Comparison of ENCODE assay signal across 15 mouse cellular contexts in genomic region chr1:91705451-91705850, GRCm38 (mm10).
A peak's percentile ranks its signal among the peaks of the same experiment; 100 is the strongest.
DNase-seq lines count a peak whose midpoint lies in the region; ATAC-seq and TF ChIP-seq lines count a peak whose summit lies in the region.
"Had no signal": no experiment of that assay in that cellular context is flagged by ENCODE, and none has a peak within 500 bp of the region (broad histone marks: within the 10 kb centered on the region; RNA-seq: fewer than 3 reads in every experiment).

No protein-coding gene starts in this region.

- no peak overlapping the region for H3K27ac ChIP-seq in thymus, adult 2 months (ENCODE audit: control insufficient read depth, insufficient read depth, low read length)
- no peak overlapping the region for H3K27ac ChIP-seq in embryonic fibroblast, embryonic 13.5 days (ENCODE audit: insufficient read depth, low read length)
- no peak overlapping the region for H3K27ac ChIP-seq in lung, postnatal 0 days (ENCODE audit: low read length)
- H3K27ac ChIP-seq in stomach, postnatal 0 days (replicated peaks) = no peak overlapping the region
- H3K27ac ChIP-seq: embryonic facial prominence, embryonic 15.5 days; macrophage; neural tube, embryonic 15.5 days had no signal

- H3K4me3 ChIP-seq in thymus, adult 2 months (ENCODE audit: control insufficient read depth, insufficient read depth, low read length) = no peak overlapping the region
- H3K4me3 ChIP-seq in embryonic fibroblast, embryonic 13.5 days (ENCODE audit: insufficient read depth, low read length) = no peak overlapping the region
- no peak overlapping the region for H3K4me3 ChIP-seq in lung, postnatal 0 days (ENCODE audit: low read depth, low read length)
- no peak overlapping the region for H3K4me3 ChIP-seq in stomach, postnatal 0 days (ENCODE audit: low read depth, low read length)
- H3K4me3 ChIP-seq: embryonic facial prominence, embryonic 15.5 days; neural tube, embryonic 15.5 days had no signal

- WGBS in thymus, adult 2 months = 78% methylated on average over 9 of the region's 9 CpGs
- WGBS in lung, postnatal 0 days = 57% methylated on average over 9 of the region's 9 CpGs
- 64% methylated on average over 9 of the region's 9 CpGs for WGBS in stomach, postnatal 0 days

- H3K36me3 ChIP-seq in thymus, adult 2 months (ENCODE audit: control insufficient read depth, insufficient read depth, low read length) = no peaks in the 10 kb centered on the region
- H3K36me3 ChIP-seq in lung, postnatal 0 days (ENCODE audit: insufficient read depth, low read length) = no peaks in the 10 kb centered on the region
- H3K36me3 ChIP-seq in stomach, postnatal 0 days (ENCODE audit: control insufficient read depth, insufficient read depth, low read length) = no peaks in the 10 kb centered on the region
- H3K36me3 ChIP-seq: embryonic facial prominence, embryonic 15.5 days; neural tube, embryonic 15.5 days had no signal

- no peak for TF ChIP-seq POLR2A in thymus, adult 2 months (IDR thresholded peaks at IDR 0.05; ENCODE audit: control insufficient read depth, extremely low read depth, insufficient read depth, low read length, poor library complexity)
- TF ChIP-seq POLR2A in embryonic fibroblast, embryonic 13.5 days (IDR thresholded peaks at IDR 0.05; ENCODE audit: low read depth, low read length) = no peak

- no peak overlapping the region for H3K9ac ChIP-seq in lung, postnatal 0 days (replicated peaks; ENCODE audit: low read depth)
- no peak overlapping the region for H3K9ac ChIP-seq in stomach, postnatal 0 days (ENCODE audit: low read length)
- H3K9ac ChIP-seq: embryonic facial prominence, embryonic 15.5 days; neural tube, embryonic 15.5 days had no signal

- TF ChIP-seq CTCF in thymus, adult 2 months (IDR thresholded peaks at IDR 0.05; ENCODE audit: borderline replicate concordance, control insufficient read depth, extremely low read depth, insufficient read depth, low read length, poor library complexity) = no peak
- TF ChIP-seq CTCF in embryonic fibroblast, embryonic 13.5 days (IDR thresholded peaks at IDR 0.05; ENCODE audit: borderline replicate concordance, insufficient read depth, low read length) = 0 out of 2 replicates have a peak, but pooled peaks have one; percentile 7
- TF ChIP-seq CTCF in lung, postnatal 0 days (IDR thresholded peaks at IDR 0.05) = no peak
- TF ChIP-seq CTCF in stomach, postnatal 0 days (IDR thresholded peaks at IDR 0.05; ENCODE audit: low read depth) = no peak

- peak; percentile 19; the same call in 1 of the 2 replicates for ATAC-seq in lung, postnatal 0 days
- peak; percentile 40; the same call in 1 of the 2 replicates for ATAC-seq in stomach, postnatal 0 days (ENCODE audit: low FRiP score, low TSS enrichment)
- ATAC-seq: midbrain, embryonic 16.5 days had no signal

- no peaks in the 10 kb centered on the region for H3K9me3 ChIP-seq in lung, postnatal 0 days (ENCODE audit: low read length)
- no peaks in the 10 kb centered on the region for H3K9me3 ChIP-seq in stomach, postnatal 0 days (ENCODE audit: control insufficient read depth, low read length)
- H3K9me3 ChIP-seq: embryonic facial prominence, embryonic 15.5 days; neural tube, embryonic 15.5 days had no signal

- DNase-seq in thymus, postnatal 25 days = peak; percentile 16
- DNase-seq in thymus, adult 2 months = no peak
- peak; percentile 22 for DNase-seq in lung, postnatal 0 days (ENCODE audit: low spot score)
- peak; percentile 11 for DNase-seq in stomach, postnatal 0 days (ENCODE audit: low spot score)
- DNase-seq in layer of hippocampus, postnatal 14 days (ENCODE audit: low spot score in 2 of 2) = no peak
- DNase-seq in yolk sac, embryonic 10.5 days (ENCODE audit: low spot score) = no peak
- no peak for DNase-seq in adrenal gland, adult 8-10 months
- DNase-seq: cerebellum, postnatal 36 days; kidney, adult 11 months had no signal

- H3K27me3 ChIP-seq in thymus, adult 2 months (ENCODE audit: control insufficient read depth, insufficient read depth, low read length) = no peaks in the 10 kb centered on the region
- no peaks in the 10 kb centered on the region for H3K27me3 ChIP-seq in lung, postnatal 0 days (replicated peaks; ENCODE audit: insufficient read depth, low read length)
- H3K27me3 ChIP-seq in stomach, postnatal 0 days (ENCODE audit: control insufficient read depth, insufficient read depth, low read length) = no peaks in the 10 kb centered on the region
- H3K27me3 ChIP-seq: embryonic facial prominence, embryonic 15.5 days; neural tube, embryonic 15.5 days had no signal

- TF ChIP-seq EP300 in lung, postnatal 0 days (IDR thresholded peaks at IDR 0.05) = no peak
- TF ChIP-seq EP300 in stomach, postnatal 0 days (optimal IDR thresholded peaks at IDR 0.05) = no peak

- H3K4me2 ChIP-seq in lung, postnatal 0 days (replicated peaks; ENCODE audit: low read depth, low read length) = no peak overlapping the region
- H3K4me2 ChIP-seq in stomach, postnatal 0 days (replicated peaks; ENCODE audit: low read depth) = no peak overlapping the region
- H3K4me2 ChIP-seq: embryonic facial prominence, embryonic 15.5 days; heart, embryonic 11.5 days; neural tube, embryonic 15.5 days had no signal

- H3K4me1 ChIP-seq in thymus, adult 2 months (replicated peaks; ENCODE audit: control insufficient read depth, insufficient read depth, low read length) = 0 out of 2 replicates have a peak, but pooled peaks cover 2% of the 10 kb centered on the region
- H3K4me1 ChIP-seq in embryonic fibroblast, embryonic 13.5 days (ENCODE audit: control insufficient read depth, insufficient read depth, low read length) = peaks cover 3% of the 10 kb centered on the region; the same call in 1 of the 2 replicates
- no peaks in the 10 kb centered on the region for H3K4me1 ChIP-seq in lung, postnatal 0 days (ENCODE audit: insufficient read depth, low read depth, low read length)
- H3K4me1 ChIP-seq in stomach, postnatal 0 days (replicated peaks; ENCODE audit: control insufficient read depth, insufficient read depth) = 0 out of 2 replicates have a peak, but pooled peaks cover 3% of the 10 kb centered on the region
- H3K4me1 ChIP-seq: neural tube, embryonic 15.5 days had no signal

Comparison
In these comparisons a context has a peak if more than half of its experiments do, and no peak if none do; other contexts are left out.
1. DNase-seq: peak in thymus, postnatal 25 days (single experiment), lung, postnatal 0 days (single experiment) and stomach, postnatal 0 days (single experiment); none in thymus, adult 2 months (single experiment), layer of hippocampus, postnatal 14 days (0 of 2), yolk sac, embryonic 10.5 days (single experiment) and adrenal gland, adult 8-10 months (single experiment).